Mouse (Mus musculus): ENCODE measurements at regions not wholly inside any gene's neighbourhood (a gene's known extent, or its start where the extent isn't known, plus 50 kb on each side); places are given as distances from the start of the nearest gene placed in this dataset.

DNA sequence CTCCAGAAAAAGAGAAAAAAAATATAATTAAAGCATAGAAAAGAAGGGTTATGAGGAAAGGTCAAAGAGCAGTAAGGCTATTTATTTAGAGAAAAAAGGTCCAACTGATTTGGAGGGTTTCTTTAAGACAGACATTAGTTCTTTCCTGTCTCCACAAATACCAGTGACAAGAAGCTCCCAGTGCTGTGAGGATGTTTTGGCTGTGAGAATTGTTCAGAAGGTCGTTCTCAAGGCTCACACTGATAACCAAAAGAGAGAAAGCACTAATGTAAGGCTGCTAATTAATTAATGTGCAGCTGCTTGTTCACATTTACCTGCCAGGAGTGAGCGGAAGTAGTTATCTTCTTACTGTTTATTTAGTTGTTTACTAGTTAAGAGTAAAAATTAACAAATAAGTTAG is 54.7 kb upstream of the Cd28 start:
- TF ChIP-seq CTCF (IDR thresholded peaks at IDR 0.05; ENCODE audit: borderline replicate concordance, extremely low read depth, insufficient read depth, insufficient read length) (no peak), POLR2A (IDR thresholded peaks at IDR 0.05; ENCODE audit: borderline replicate concordance, extremely low read depth, insufficient read depth, insufficient read length, poor library complexity, severe bottlenecking) (no peak)

All from brain, embryonic 14.5 days (tissue).